Mouse (Mus musculus) midbrain, embryonic 12.5 days (tissue): Measurements from ENCODE around the gene Ppp6r3. TPM values are rescaled to one million over a fixed set of nuclear protein-coding genes. Genes with fewer than 3 reads are reported as not detected.
"Not testable (repeated sequence)": the region's sequence is repeated elsewhere in the genome, so short reads cannot be mapped to it uniquely, and the experiment has no call there.

Source experiments
- ATAC-seq: fragments of 200-750 bp; cut with Nextera tagmentation; 2 replicates; pipeline ENCODE4 v1.8.0; 2017; ENCODE audit warnings: low read depth, moderate TSS enrichment, moderate library complexity; ENCODE audit not compliant: low FRiP score
- H3K27ac ChIP-seq: fragments of 300-500 bp; sonication (generic); replicated peaks from 2 replicates; pipeline ENCODE4 v1.5.1; 2016; ENCODE audit warnings: mild to moderate bottlenecking
- H3K27me3 ChIP-seq: fragments of 300-500 bp; sonication (generic); 2 replicates; pipeline ENCODE4 v1.6.1; 2016; ENCODE audit warnings: mild to moderate bottlenecking
- H3K36me3 ChIP-seq: fragments of 300-500 bp; sonication (generic); 2 replicates; pipeline ENCODE4 v1.6.1; 2016
- H3K4me1 ChIP-seq: fragments of 300-500 bp; sonication (generic); 2 replicates; pipeline ENCODE4 v1.6.1; 2016
- H3K4me2 ChIP-seq: fragments of 300-500 bp; sonication (generic); replicated peaks from 2 replicates; pipeline ENCODE4 v1.6.1; 2016; ENCODE audit warnings: mild to moderate bottlenecking, moderate library complexity
- H3K4me3 ChIP-seq: fragments of 300-500 bp; sonication (generic); 2 replicates; pipeline ENCODE4 v1.5.1; 2016; ENCODE audit warnings: mild to moderate bottlenecking
- H3K9ac ChIP-seq: fragments of 300-500 bp; sonication (generic); replicated peaks from 2 replicates; pipeline ENCODE4 v1.6.1; 2016; ENCODE audit warnings: mild to moderate bottlenecking, moderate library complexity
- H3K9me3 ChIP-seq: fragments of 300-500 bp; sonication (generic); 2 replicates; pipeline ENCODE4 v1.6.1; 2016; ENCODE audit warnings: mild to moderate bottlenecking
- WGBS: fragments of 180-500 bp; shearing (Covaris S2); methylation state at CpG from one replicate; pipeline ENCODE4 v1.1.7; 2016; 5-methylcytosine and 5-hydroxymethylcytosine counted together
- polyA plus RNA-seq: library from polyadenylated mRNA; unstranded; fragments of >200 nt; fragmentation: Nextera tagmentation; extraction: Ambion mirVana; gene quantifications from 2 replicates; pipeline ENCODE4 v1.2.1, GENCODE M21; 2016

Gene Ppp6r3
- polyA plus RNA-seq, 1 experiment from 2014 or later, result 86.1 TPM

DNA sequence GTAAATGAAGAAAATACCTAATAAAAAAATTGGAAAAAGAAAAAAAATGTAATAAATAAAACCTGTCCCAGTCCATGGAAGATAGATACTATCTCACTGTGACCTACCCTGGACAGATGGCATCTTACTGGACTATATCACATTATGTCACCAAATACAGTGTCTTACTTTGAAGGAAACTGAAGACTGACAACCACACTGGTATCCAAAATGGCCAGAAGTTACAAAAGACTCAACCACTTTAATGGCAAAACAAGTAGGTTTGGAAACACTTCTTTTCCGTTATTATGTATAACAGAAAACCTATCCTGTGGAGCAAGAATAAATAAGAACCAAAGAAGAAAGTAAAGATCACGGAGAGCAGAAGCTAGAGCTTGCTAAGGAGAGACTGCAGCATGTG is 35.3 kb downstream of the Ppp6r3 start:
- Histone ChIP-seq H3K27me3 (no peaks in the 10 kb centered on the region), H3K9me3 (no peaks in the 10 kb centered on the region), H3K4me1 (no peaks in the 10 kb centered on the region), H3K36me3 (peaks cover 28% of the 10 kb centered on the region; the same call in 1 of the 2 replicates), H3K9ac (no peak overlapping the region), H3K27ac (no peak overlapping the region), H3K4me3 (no peak overlapping the region), H3K4me2 (no peak overlapping the region)
- no peak for ATAC-seq
- 99% methylated on average over 2 of the region's 2 CpGs for WGBS

DNA sequence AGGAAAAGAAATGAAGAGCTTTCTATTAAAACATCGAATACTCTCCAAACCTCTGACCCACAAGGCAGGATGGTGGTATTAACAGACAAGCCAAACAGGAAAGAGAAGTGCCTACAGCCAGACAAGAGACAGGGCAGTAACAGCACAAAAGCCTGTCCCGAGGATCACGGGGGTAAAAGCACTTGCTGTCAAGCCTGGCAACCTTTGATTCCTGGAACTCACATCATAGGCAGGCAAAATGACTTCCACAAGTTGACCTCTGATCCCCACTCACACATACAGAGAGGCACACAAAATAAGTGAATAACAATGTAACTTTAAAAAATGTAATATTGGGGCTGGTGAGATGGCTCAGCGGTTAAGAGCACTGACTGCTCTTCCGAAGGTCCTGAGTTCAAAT is 36.1 kb downstream of the Ppp6r3 start:
- H3K4me2 ChIP-seq, result no peak overlapping the region
- H3K9me3 ChIP-seq, result no peaks in the 10 kb centered on the region
- no peak overlapping the region for H3K4me3 ChIP-seq
- H3K4me1 ChIP-seq, result no peaks in the 10 kb centered on the region
- peaks cover 28% of the 10 kb centered on the region; the same call in 1 of the 2 replicates for H3K36me3 ChIP-seq
- H3K27me3 ChIP-seq, result no peaks in the 10 kb centered on the region
- WGBS, result 92% methylated on average over 5 of the region's 5 CpGs
- H3K27ac ChIP-seq, result no peak overlapping the region
- no peak overlapping the region for H3K9ac ChIP-seq
- no peak for ATAC-seq

DNA sequence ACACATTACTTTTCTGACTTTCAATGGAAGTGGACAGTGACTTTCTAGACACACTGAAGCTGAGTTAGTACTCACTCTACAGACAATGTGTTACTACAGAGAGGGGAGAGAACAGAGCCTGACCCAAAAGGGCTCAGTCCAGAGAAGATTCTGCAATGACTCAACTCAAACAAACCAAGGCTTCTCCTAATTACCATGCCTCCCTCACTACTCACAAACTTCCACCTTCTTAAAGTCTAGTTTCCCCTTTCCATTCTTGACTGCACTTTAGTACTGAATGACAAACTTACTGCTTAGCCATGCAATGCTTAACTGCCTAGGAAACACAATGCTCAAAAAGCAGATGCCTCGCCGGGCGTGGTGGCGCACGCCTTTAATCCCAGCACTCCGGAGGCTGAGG is 37.9 kb downstream of the Ppp6r3 start:
- peaks cover 16% of the 10 kb centered on the region; the same call in 1 of the 2 replicates for H3K36me3 ChIP-seq
- no peak overlapping the region for H3K4me3 ChIP-seq
- no peaks in the 10 kb centered on the region for H3K9me3 ChIP-seq
- H3K27ac ChIP-seq, result no peak overlapping the region
- H3K27me3 ChIP-seq, result no peaks in the 10 kb centered on the region
- H3K4me2 ChIP-seq, result no peak overlapping the region
- no peak overlapping the region for H3K9ac ChIP-seq
- ATAC-seq, result no peak
- H3K4me1 ChIP-seq, result no peaks in the 10 kb centered on the region
- WGBS, result 98% methylated on average over 6 of the region's 6 CpGs

DNA sequence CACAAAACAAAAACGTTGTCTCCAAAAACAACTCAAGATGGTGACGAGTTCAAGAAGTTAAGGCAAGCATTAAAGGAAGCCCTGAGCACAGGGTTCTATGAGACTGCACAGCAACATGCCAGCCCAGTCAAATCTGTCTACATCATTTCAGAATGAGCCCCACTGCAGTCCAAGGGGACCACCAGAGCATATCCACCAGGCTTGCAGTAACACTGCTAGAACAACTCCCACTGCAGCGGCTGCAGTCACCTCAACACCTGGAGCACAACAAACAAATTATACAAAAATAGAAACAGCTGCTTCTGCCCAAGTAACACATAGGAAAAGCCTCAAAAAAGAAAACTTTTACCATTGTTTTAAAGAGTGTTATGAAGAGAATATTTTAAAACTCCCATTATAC is 40.6 kb downstream of the Ppp6r3 start:
- WGBS, result 87% methylated on average over 3 of the region's 3 CpGs
- Histone ChIP-seq H3K4me2 (no peak overlapping the region), H3K27ac (no peak overlapping the region; the same call in 1 of the 2 replicates), H3K9me3 (no peaks in the 10 kb centered on the region), H3K36me3 (peaks cover 5% of the 10 kb centered on the region; the same call in 1 of the 2 replicates), H3K4me1 (no peaks in the 10 kb centered on the region), H3K4me3 (no peak overlapping the region), H3K9ac (no peak overlapping the region), H3K27me3 (no peaks in the 10 kb centered on the region)
- ATAC-seq, result no peak

DNA sequence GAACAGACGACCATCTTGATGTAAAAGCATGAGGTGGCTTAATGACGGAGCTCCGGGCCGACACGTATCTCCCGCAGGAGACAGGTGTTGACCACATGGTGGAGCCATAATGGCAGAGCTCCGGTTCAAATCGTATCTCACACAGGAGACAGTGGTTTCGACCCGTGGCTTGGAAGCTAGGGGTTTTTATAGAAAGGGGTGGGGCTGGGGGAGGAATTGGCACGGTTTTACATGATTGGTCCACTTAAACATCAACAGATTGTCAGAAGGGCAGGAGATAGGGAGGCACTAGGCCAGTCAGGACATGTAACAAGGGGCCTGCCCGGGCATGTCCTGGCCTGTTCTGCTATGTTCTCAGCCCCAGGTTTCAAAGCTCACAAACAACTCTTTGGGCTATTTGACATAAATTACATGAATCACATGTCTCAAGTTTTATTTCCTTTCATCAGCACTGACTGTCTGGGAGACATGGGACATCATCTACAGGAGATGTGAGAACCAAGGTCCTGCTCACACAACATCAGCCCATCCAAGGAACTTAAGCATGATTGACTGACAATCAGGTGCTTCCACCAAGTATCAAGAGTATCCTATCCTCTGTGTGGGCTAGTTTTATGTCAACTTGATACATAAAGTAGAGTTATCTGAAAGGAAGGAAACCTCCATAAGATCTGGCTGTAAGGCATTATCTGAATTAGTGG is 42.1 kb downstream of the Ppp6r3 start:
- not testable (repeated sequence) for H3K4me1 ChIP-seq, H3K27ac ChIP-seq, H3K9ac ChIP-seq, H3K27me3 ChIP-seq, H3K4me3 ChIP-seq, H3K9me3 ChIP-seq, H3K36me3 ChIP-seq, H3K4me2 ChIP-seq, ATAC-seq
- WGBS, result 96% methylated on average over 12 of the region's 12 CpGs

DNA sequence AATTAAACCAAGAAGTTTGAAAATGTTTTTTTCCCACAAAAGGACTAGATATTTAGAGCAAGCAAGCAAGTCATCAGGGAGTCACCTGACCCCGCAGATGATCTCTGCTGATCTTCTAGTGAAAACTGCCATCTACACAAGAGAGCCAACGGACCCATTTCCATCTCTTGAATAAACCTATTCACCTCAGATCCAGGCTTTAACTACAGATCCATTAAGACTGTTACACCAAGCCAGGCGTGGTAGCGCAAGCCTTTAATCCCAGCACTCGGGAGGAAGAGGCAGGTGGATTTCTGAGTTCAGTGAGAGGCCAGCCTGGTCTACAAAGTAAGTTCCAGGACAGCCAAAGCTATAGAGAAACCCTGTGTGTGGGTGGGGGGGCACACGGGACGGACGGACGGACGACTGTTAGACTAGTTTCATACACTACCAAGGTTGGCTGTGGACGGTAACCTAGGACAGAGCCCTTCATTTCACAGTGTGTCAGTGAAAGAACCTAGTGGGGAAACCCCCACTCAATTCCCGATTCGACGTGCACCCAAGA is 42.8 kb downstream of the Ppp6r3 start:
- Histone ChIP-seq H3K9me3 (no peaks in the 10 kb centered on the region), H3K36me3 (no peaks in the 10 kb centered on the region), H3K27ac (no peak overlapping the region), H3K27me3 (no peaks in the 10 kb centered on the region), H3K4me3 (no peak overlapping the region), H3K9ac (no peak overlapping the region), H3K4me1 (no peaks in the 10 kb centered on the region), H3K4me2 (no peak overlapping the region)
- ATAC-seq, result no peak
- 95% methylated on average over 14 of the region's 14 CpGs for WGBS

DNA sequence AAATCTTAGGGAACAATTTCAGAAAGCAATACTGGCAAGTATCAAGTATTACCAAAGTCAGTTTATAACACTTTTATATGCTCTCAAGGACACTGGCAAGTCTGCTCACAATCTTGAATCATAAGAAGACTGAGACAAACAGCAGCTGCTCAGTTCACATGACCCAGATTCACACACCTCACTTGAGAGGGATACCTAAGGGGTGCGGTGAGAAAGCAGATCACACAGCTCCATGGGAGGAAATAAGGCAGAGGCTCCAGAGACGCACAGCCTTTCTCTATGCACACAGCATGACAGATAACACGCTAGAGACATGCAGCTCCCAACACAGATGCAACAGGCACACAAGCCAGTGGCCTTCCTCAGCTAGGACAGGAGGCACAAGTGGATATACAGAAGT is 45.8 kb downstream of the Ppp6r3 start:
- H3K27me3 ChIP-seq, result no peaks in the 10 kb centered on the region
- WGBS, result 88% methylated on average over 3 of the region's 3 CpGs
- no peak overlapping the region for H3K4me3 ChIP-seq
- no peak overlapping the region for H3K4me2 ChIP-seq
- no peak overlapping the region for H3K9ac ChIP-seq
- H3K27ac ChIP-seq, result no peak overlapping the region
- ATAC-seq, result no peak
- no peaks in the 10 kb centered on the region for H3K4me1 ChIP-seq
- peaks cover 20% of the 10 kb centered on the region for H3K36me3 ChIP-seq
- no peaks in the 10 kb centered on the region for H3K9me3 ChIP-seq

DNA sequence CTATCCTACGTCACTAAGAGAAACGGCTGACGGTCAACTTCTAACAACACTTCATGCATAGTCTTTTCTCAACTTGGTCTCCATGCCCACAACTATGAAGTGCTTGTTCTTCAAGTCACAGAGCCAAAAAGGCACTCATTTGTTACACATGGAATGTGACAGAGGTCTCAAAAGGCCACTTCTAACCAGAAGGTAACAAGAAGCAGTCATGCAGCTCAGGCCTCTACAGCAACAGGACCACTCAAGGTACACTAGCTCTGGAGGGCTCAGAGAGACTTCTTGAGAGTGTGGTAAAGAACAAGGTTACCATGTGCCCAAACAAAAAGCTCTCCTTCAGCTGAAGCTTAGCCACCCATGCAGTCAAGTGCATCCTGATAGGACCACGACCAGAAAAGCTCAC is 46.9 kb downstream of the Ppp6r3 start:
- Histone ChIP-seq H3K4me2 (no peak overlapping the region), H3K27ac (no peak overlapping the region), H3K4me1 (no peaks in the 10 kb centered on the region), H3K4me3 (no peak overlapping the region), H3K9me3 (no peaks in the 10 kb centered on the region), H3K36me3 (peaks cover 21% of the 10 kb centered on the region), H3K27me3 (no peaks in the 10 kb centered on the region), H3K9ac (no peak overlapping the region)
- ATAC-seq, result no peak
- 93% methylated on average over 4 of the region's 4 CpGs for WGBS

DNA sequence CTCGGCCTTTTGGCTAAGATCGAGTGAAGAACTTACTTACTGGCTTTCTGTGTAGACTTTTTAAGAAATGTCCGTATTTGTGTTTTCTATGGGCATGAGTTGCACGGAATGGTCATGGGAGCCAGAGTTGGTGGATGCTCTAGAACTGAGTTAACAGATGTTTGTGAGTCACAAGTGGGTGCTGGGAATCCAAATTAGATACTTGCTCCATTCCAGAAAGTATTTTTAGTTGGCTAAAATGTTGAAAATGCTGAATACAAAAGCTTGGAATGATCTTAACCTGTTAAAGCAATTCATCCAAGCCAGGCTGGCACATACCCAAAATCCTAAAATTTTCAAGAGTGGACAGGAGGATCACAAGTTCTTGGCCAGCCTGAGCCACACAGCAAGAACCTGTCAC is 48.0 kb downstream of the Ppp6r3 start:
- Histone ChIP-seq H3K4me1 (no peaks in the 10 kb centered on the region), H3K36me3 (peaks cover 28% of the 10 kb centered on the region), H3K27me3 (no peaks in the 10 kb centered on the region), H3K9ac (no peak overlapping the region), H3K4me2 (no peak overlapping the region), H3K4me3 (no peak overlapping the region), H3K27ac (no peak overlapping the region), H3K9me3 (no peaks in the 10 kb centered on the region)
- WGBS, result 96% methylated on average over 4 of the region's 4 CpGs
- ATAC-seq, result no peak

DNA sequence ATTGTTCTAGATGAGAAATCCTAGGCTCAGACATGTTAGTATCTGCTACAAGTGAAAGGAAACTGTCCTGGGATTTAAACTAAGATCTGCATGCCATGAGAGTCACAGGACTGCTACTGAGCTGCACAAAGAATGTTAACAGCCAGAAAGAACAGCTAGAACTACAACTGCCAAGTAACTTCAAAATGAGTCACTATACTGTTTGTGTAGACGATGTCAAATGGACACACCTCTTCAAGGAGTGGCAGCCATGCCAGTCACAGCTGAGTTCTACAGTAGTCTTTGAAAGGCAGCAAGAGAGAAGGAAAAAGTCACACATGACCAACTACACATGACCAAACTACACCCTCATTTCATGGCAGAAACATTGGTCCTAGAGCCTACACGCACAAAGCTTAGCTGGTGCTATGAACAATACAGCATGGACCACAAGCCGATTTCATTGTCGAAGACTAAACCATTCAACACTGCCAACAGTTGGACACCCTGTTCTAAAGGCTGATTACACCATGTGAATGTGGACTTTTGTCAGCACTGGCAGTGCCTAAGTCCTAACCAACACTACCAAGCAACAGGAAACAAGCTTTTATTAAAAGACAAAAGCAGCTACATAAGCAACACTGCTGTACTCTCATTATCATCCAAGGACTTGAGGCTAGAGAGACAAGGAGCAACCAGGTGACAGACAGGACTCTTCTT is 55.9 kb downstream of the Ppp6r3 start:
- H3K4me1 ChIP-seq, result no peaks in the 10 kb centered on the region
- H3K9me3 ChIP-seq, result no peaks in the 10 kb centered on the region
- H3K4me2 ChIP-seq, result no peak overlapping the region
- H3K4me3 ChIP-seq, result no peak overlapping the region
- no peak for ATAC-seq
- H3K36me3 ChIP-seq, result peaks cover 60% of the 10 kb centered on the region
- no peak overlapping the region for H3K9ac ChIP-seq
- WGBS, result 98% methylated on average over 4 of the region's 4 CpGs
- no peaks in the 10 kb centered on the region for H3K27me3 ChIP-seq
- no peak overlapping the region for H3K27ac ChIP-seq

DNA sequence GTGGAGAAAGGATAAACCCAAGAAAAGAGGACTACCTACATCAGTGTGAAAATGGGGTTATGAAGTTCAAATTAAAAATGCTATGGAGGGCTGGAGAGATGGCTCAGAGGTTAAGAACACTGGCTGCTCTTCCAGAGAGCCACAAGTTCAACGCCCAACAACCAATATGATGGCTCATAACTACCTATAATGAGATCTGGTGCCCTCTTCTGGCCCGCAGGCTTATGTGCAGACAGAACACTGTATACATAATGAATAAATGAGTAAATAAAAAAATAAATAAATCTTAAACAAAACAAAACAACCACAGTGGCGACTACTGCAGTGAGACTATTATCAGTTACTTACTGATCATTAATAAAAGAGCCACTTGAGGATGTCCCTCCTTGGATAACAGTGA is 78.3 kb downstream of the Ppp6r3 start:
- no peak for ATAC-seq
- no peak overlapping the region for H3K9ac ChIP-seq
- H3K9me3 ChIP-seq, result no peaks in the 10 kb centered on the region
- no peak overlapping the region for H3K27ac ChIP-seq
- 93% methylated on average over 3 of the region's 3 CpGs for WGBS
- no peak overlapping the region for H3K4me2 ChIP-seq
- no peaks in the 10 kb centered on the region for H3K4me1 ChIP-seq
- peaks cover 70% of the 10 kb centered on the region for H3K36me3 ChIP-seq
- H3K4me3 ChIP-seq, result no peak overlapping the region
- H3K27me3 ChIP-seq, result no peaks in the 10 kb centered on the region

DNA sequence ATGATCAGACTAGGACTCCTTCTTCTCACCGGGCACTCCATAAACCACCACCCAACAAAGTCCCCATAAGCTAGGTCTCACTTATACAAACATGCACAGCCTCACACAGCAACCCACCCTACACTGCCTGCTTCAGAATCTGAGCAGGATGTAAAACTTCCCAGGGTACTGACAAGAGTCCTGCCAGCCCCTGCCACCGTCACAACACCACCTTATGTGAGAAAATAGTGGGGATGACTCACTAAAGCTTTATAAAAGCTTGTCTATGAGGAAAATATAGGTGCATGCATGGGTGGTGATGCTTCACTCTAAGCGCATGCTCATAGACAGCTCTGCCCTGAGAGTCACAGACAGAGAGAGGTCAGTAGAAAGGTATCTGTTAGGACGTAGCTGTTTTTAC is 85.7 kb downstream of the Ppp6r3 start:
- 96% methylated on average over 4 of the region's 4 CpGs for WGBS
- no peaks in the 10 kb centered on the region for H3K27me3 ChIP-seq
- no peak overlapping the region for H3K4me2 ChIP-seq
- H3K4me3 ChIP-seq, result no peak overlapping the region
- H3K4me1 ChIP-seq, result no peaks in the 10 kb centered on the region
- H3K36me3 ChIP-seq, result peaks cover 92% of the 10 kb centered on the region
- ATAC-seq, result no peak
- no peak overlapping the region for H3K9ac ChIP-seq
- no peak overlapping the region for H3K27ac ChIP-seq
- no peaks in the 10 kb centered on the region for H3K9me3 ChIP-seq
